Mouse (Mus musculus) urinary bladder, adult 18-20 months (tissue): ENCODE results near the gene Bcl7c.
A peak's percentile ranks its signal among the peaks of the same experiment; 100 is the strongest.

Source experiments
- DNase-seq, 2 experiments: peaks; one replicate each; pipeline ENCODE4 v3.0.0; 2022; ENCODE audit warnings: low spot score in 2 of 2, mixed read lengths in 2 of 2

Bcl7c gene

DNA sequence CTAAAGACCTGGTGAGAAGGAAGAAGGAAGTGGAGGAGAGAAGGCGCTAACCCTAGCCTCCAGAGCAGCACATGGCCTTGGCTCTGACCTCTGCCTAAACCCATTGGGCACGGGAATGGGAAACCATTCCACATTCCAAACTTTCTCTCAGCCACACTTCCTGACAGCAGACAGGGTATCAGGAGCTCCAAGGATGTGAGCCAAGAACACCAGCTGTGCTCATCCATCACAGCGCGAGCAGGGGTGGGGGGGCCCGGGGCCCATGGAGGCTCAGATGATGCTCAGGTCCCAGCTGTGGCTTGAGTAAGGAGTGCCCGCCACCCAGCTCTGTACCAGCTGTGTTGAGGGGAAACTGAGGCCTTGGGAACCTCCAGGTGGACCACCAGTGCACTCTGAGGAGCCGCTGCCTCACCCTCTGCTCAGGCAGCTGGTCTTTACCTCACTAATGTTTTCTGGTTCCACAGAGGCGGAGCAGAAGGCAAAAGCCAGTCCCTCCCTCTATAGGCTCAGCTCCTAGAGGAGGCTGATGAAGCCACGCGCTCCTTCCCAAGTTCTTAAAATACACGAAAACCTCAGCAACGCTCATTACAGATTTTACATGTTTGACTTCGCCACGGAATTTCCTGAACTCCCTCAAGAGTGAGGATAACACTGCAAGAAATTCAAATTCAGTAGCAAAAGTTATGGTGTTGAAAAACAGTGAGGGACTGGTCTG is 23.3 kb downstream of the Bcl7c start:
- DNase-seq: no peak

DNA sequence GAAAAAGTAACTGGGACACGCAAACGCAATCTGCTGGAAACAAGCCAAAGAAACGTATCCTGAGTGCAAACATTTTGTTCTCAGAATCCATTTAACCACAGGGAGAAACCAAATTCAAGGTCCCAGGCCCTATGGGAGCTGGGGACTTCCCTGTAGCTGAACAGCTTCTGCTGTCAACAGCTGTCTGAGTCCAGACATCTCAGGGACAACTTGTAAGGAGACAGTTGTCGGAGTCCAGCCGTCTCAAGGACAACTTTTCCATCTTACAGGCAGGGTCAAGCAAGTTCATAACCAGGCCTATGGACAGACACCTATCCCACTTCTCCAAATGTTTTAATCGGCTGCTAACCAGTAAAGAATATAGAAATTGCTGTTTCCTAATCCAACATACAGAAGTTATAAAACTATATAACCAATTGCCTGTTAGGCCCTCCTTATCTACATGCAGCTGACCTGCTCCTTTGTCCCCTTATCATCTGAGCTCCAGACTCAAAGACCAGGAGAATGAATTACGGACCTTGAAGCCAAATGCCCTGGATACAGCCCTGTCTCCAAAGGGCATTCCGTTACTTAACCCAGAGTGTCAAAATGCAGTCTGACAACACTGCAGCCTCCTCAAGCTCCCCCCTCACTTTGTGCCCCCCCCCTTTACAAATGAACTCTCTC is 26.7 kb downstream of the Bcl7c start:
- DNase-seq: no peak

- no peak for DNase-seq
Measured at GRCm38 (mm10) chr7:127680541-127680940, 28.2 kb downstream of the Bcl7c start.

GRCm38 (mm10) chr7:127678811-127679210 is 29.9 kb downstream of the Bcl7c start:
- no peak for DNase-seq

GRCm38 (mm10) chr7:127677609-127678008 is 31.1 kb downstream of the Bcl7c start:
- no peak for DNase-seq

GRCm38 (mm10) chr7:127677077-127677476 is 31.7 kb downstream of the Bcl7c start:
- no peak for DNase-seq

DNA sequence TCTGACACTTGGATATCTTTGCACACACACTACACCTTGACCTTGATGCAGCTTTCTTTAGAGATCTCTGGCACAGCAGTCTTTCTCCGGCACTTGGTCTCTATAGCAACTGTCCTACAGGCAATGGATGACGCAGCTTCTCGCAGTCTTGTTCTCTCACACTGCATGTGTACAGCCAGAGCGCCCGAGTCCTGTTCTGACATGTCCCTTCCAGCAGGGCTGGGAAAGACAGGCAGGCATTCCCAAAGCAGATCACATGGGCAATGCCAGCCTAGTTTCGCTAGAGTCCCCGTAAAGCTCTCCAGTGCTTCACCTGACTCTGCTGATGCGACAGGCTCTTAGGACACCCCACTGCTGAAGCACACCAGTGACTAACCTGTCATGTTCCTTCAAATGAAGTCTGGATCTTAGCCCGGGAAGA is 33.3 kb downstream of the Bcl7c start:
- DNase-seq: peak; percentile 21 to 30

- peak; percentile 63 to 66 for DNase-seq
Measured at GRCm38 (mm10) chr7:127674977-127675376, 33.8 kb downstream of the Bcl7c start.

GRCm38 (mm10) chr7:127672776-127673175 is 36.0 kb downstream of the Bcl7c start:
- no peak for DNase-seq

- DNase-seq: no peak
Measured at GRCm38 (mm10) chr7:127671880-127672774, 36.6 kb downstream of the Bcl7c start.

DNA sequence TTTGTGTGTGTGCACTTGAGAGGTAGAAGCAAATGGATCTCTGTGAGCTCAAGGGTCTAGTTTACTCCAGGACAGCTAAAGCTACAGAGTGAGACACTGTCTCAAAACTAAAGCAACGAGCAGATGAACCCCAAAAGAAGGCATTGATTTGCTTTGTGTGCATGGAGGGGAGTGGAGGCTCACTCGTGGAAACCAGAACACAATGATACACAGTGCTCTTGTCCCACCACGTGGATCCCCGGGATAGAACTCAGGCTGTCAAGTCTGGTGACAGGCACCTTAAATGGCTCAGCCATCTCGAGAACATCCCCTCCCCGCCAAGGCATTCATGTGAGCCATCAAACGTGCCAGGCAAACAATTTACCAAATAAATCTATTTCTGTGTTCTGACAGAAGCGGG is 41.6 kb downstream of the Bcl7c start:
- no peak for DNase-seq

- DNase-seq: no peak
Measured at GRCm38 (mm10) chr7:127666679-127667078, 42.1 kb downstream of the Bcl7c start.

DNA sequence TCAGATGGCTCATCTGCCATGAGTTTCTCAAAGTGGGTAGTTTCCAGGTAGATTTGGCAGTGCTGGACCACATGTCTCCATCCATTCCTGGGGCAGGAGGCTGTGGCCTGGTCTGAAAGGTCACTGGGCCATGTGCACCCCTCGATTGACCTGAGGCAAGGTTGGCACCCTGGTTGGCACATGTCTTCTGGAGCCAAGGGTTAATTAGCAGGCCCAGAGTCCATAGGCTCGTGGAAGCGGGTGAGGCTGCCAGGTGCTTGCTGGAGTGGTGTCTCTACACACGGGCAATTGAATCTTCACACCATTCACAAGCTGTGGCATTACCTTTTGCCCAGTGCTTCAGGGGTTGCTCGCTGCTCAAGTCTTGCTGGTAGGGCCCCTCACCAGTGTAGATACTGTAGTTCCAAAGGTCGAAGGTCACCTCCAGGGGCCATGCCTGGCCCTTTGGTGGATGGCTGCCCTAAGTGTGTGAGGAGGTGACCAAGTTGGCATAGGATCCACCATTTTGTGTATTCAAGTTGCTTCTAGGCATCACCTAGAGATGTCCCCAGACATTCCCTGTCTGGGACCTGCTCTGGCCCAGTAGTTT is 42.6 kb downstream of the Bcl7c start:
- no peak for DNase-seq

GRCm38 (mm10) chr7:127662926-127663325 is 45.8 kb downstream of the Bcl7c start:
- DNase-seq: no peak

GRCm38 (mm10) chr7:127661833-127662232 is 46.9 kb downstream of the Bcl7c start:
- DNase-seq: no peak

DNA sequence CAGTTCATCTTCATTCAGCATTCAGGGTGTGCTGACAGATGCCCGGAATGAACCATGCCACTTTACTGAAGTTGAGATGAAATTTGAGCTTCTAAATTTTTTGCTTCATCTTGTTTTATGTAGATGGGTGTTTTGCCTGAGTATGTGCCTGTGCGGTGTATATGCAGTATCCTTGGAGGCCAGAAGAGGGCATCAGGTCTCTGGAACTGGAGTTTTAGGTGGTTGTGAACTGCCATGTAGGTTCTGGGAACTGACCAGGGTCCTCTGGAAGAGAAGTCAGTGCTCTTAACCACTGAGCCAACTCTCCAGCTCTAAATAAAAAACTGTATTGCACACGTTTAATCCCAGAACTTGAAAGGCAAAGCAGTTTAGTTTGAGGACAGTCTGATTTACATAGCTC is 47.9 kb downstream of the Bcl7c start:
- no peak for DNase-seq

DNA sequence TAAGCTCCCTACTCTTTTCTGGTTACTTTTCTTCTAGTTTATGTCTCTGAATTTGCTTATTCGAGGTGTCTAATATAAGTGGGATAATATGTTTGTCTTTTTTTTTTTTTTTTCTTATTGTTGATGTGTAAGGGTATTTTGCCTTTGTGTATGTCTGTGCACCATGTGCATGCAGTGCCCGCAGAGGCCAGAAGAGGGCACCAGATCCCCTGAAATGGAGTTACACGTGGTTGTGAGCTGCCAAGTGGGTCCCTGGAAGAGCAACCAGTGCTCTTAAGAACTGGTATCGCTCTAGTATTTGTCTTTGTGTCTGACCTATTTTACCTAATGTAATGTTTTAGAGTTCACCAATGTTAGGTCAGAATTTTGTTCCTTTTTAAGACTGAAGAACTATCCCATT is 51.8 kb downstream of the Bcl7c start:
- DNase-seq: no peak

- DNase-seq: no peak
Measured at GRCm38 (mm10) chr7:127654318-127654717, 54.4 kb downstream of the Bcl7c start.

- no peak for DNase-seq
Measured at GRCm38 (mm10) chr7:127652050-127652449, 56.7 kb downstream of the Bcl7c start.

GRCm38 (mm10) chr7:127651624-127652023 is 57.1 kb downstream of the Bcl7c start:
- no peak for DNase-seq

- DNase-seq: no peak
Measured at GRCm38 (mm10) chr7:127649206-127649605, 59.5 kb downstream of the Bcl7c start.
